Mouse (Mus musculus): ENCODE measurements around the gene Hdac10.

- TF ChIP-seq POLR2A (IDR thresholded peaks at IDR 0.05; ENCODE audit: insufficient read length, low read depth) (peak; percentile 94), POLR2AphosphoS2 (IDR thresholded peaks at IDR 0.05; ENCODE audit: insufficient read length, low read depth) (peak; percentile 96), SRF (IDR thresholded peaks at IDR 0.05; ENCODE audit: control insufficient read depth, insufficient read length, low read depth) (peak; percentile 96)
Observed at GRCm38 (mm10) chr15:89122649-89123366, 5.7 kb downstream of the Hdac10 start, which contains the start of gene Tubgcp6.
